Mouse (Mus musculus): ENCODE measurements around the gene Tsx. TPM values are rescaled to one million over a fixed set of nuclear protein-coding genes. Genes with fewer than 3 reads are reported as not detected.
A peak's percentile ranks its signal among the peaks of the same experiment; 100 is the strongest.
"Not testable (repeated sequence)": the region's sequence is repeated elsewhere in the genome, so short reads cannot be mapped to it uniquely, and the experiment has no call there.

The Tsx gene
- polyA plus RNA-seq, 1 experiment from 2014 or later, result 0.51 TPM

DNA sequence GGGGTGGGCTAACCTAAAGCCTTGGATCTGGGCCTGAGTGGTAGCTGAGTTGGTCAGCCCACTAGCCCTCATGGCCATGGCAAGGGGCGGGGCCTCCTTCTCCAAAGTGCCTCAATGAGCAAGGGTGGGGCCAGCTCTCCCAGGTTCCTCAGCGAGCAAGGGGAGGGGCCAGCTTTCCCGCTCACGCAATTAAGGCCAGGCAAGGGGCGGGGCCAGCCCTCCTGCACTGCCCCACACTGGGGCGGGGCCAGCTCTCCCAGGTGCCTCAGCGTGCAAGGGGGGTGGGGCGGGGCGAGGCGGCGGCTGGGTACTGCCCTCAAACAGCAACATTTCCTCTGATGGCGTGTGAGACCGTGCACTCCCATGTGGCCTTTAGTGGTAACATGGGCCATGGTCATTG, 9.2 kb upstream of the Tsx start:
- H3K36me3 ChIP-seq (ENCODE audit: control insufficient read depth, insufficient read depth, low read length), result no peaks in the 10 kb centered on the region
- ATAC-seq (ENCODE audit: low FRiP score), result no peak
- no peak overlapping the region for H3K9ac ChIP-seq (ENCODE audit: low read depth, low read length)
- H3K27me3 ChIP-seq (ENCODE audit: control insufficient read depth, insufficient read depth, low read length), result peaks cover 6% of the 10 kb centered on the region
- H3K4me2 ChIP-seq (replicated peaks; ENCODE audit: low read depth, low read length), result no peak overlapping the region
- WGBS, result 34% methylated on average over 11 of the region's 13 CpGs
- peak; percentile 0 for DNase-seq (ENCODE audit: low spot score)
- H3K4me1 ChIP-seq (replicated peaks; ENCODE audit: control insufficient read depth, insufficient read depth, low read length), result no peaks in the 10 kb centered on the region
- H3K27ac ChIP-seq (ENCODE audit: low read depth, low read length), result no peak overlapping the region
- no peak overlapping the region for H3K4me3 ChIP-seq (ENCODE audit: low read depth, low read length)
- H3K9me3 ChIP-seq (ENCODE audit: control insufficient read depth, low read length), result no peaks in the 10 kb centered on the region

DNA sequence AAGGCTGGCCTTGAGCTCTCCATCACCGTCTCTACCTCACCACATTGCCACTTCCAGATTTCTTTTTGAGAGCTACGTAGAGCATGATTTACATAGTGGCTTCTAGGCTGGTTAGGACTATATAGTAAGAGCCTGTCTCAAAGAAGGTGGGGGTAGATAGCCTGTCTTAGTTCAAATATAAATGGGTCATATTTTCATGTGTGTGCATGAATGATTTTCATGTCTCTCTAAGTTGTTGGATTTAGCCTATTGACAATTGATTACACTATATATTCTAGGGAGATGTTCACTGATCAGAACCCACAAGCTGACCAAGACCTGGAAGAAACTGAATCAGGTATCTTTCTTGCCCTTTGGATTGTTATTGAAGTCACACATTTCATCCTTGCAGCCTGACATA, 7.4 kb downstream of the Tsx start, which contains the start of gene Gm26992:
Gene Gm26992, plus strand, starts transcription at position 301 of the 400 bp plus-strand sequence.
- no peak within 1 kb of the TSS for H3K27ac ChIP-seq (ENCODE audit: low read depth, low read length)
- no peak for DNase-seq (ENCODE audit: low spot score)
- no peak within 1 kb of the TSS for H3K9ac ChIP-seq (ENCODE audit: low read depth, low read length)
- no peaks in the 10 kb centered on the region for H3K9me3 ChIP-seq (ENCODE audit: control insufficient read depth, low read length)
- H3K4me2 ChIP-seq (replicated peaks; ENCODE audit: low read depth, low read length), result no peak within 1 kb of the TSS
- no peak within 1 kb of the TSS for H3K4me3 ChIP-seq (ENCODE audit: low read depth, low read length)
- WGBS, result 95% methylated on average over 2 of the region's 2 CpGs
- no peaks in the 10 kb centered on the region for H3K36me3 ChIP-seq (ENCODE audit: control insufficient read depth, insufficient read depth, low read length)
- H3K27me3 ChIP-seq (ENCODE audit: control insufficient read depth, insufficient read depth, low read length), result peaks cover 20% of the 10 kb centered on the region
- ATAC-seq (ENCODE audit: low FRiP score), result no peak
- H3K4me1 ChIP-seq (replicated peaks; ENCODE audit: control insufficient read depth, insufficient read depth, low read length), result no peaks in the 10 kb centered on the region

DNA sequence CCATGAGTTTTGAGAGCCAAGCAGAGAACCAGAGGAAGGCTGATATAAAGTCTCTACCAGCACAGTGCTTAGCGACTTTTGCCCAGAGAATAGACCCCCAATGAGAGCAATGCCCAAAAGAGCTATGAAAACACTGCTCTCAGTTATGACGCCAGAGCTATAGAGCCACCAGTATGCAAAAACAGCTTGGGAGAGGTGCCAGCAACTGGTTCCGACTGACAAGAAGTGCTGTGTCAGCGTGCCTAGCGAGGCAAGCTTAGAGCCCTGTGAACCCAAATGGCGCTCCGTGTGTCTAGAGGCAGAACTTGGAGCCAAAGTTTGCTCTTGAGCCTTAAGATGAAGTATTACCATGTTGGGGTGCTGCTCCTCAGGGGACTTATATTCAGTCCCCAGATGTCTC, 13.4 kb downstream of the Tsx start:
- Histone ChIP-seq H3K4me3 (ENCODE audit: low read depth, low read length) (no peak overlapping the region), H3K9me3 (ENCODE audit: control insufficient read depth, low read length) (no peaks in the 10 kb centered on the region), H3K27me3 (ENCODE audit: control insufficient read depth, insufficient read depth, low read length) (peaks cover 9% of the 10 kb centered on the region; the same call in 1 of the 2 replicates), H3K36me3 (ENCODE audit: control insufficient read depth, insufficient read depth, low read length) (no peaks in the 10 kb centered on the region), H3K4me1 (replicated peaks; ENCODE audit: control insufficient read depth, insufficient read depth, low read length) (no peaks in the 10 kb centered on the region), H3K27ac (ENCODE audit: low read depth, low read length) (no peak overlapping the region), H3K4me2 (replicated peaks; ENCODE audit: low read depth, low read length) (no peak overlapping the region), H3K9ac (ENCODE audit: low read depth, low read length) (no peak overlapping the region)
- DNase-seq (ENCODE audit: low spot score) (no peak), ATAC-seq (ENCODE audit: low FRiP score) (no peak)
- WGBS, result 74% methylated on average over 7 of the region's 7 CpGs

DNA sequence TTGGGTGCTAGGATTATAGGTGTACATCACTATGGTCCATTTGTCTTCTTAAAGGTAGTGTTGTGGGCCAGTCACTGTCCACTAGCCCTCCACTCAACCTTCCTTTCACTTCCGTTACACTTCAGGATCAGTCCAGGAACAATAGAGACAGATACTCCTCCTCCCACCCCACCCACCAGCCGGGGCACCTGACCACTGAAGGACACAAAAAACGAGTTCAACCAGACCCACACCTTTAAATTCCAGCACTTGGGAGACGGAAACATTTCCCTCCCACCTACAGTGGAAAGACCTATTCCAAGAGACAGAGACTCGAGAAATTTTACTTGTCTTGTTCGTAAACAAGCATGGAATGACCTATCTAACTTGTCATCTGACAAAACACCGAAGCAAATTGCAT, 18.0 kb downstream of the Tsx start:
- WGBS, result 77% methylated on average over 7 of the region's 7 CpGs
- Histone ChIP-seq H3K27ac (ENCODE audit: low read depth, low read length) (no peak overlapping the region), H3K9ac (ENCODE audit: low read depth, low read length) (no peak overlapping the region), H3K27me3 (ENCODE audit: control insufficient read depth, insufficient read depth, low read length) (peaks cover 12% of the 10 kb centered on the region; the same call in 1 of the 2 replicates), H3K4me1 (replicated peaks; ENCODE audit: control insufficient read depth, insufficient read depth, low read length) (no peaks in the 10 kb centered on the region), H3K9me3 (ENCODE audit: control insufficient read depth, low read length) (no peaks in the 10 kb centered on the region), H3K4me3 (ENCODE audit: low read depth, low read length) (no peak overlapping the region), H3K4me2 (replicated peaks; ENCODE audit: low read depth, low read length) (no peak overlapping the region), H3K36me3 (ENCODE audit: control insufficient read depth, insufficient read depth, low read length) (no peaks in the 10 kb centered on the region)
- ATAC-seq (ENCODE audit: low FRiP score) (no peak), DNase-seq (ENCODE audit: low spot score) (no peak)

DNA sequence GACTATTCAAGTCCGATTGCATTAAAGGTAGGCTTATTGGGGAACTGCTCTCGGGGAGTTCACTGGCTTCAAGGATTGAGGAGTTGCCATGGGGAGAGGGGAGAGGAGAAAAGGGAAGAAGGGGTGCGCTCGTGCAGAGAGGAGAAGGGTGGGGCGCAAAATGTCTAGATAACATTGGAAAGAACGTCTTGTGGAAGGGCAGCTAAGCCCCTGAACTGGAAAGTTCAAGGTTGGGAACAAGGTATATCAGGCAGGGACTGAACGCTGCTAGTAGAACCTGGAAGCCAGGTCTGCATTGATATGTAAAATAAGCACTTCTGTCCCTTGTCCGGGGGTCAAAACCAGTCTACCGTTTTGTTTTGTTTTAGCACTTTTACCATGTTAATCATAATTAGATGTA, 23.8 kb downstream of the Tsx start:
- H3K4me3 ChIP-seq (ENCODE audit: low read depth, low read length), result no peak overlapping the region
- H3K27ac ChIP-seq (ENCODE audit: low read depth, low read length), result no peak overlapping the region
- no peak overlapping the region for H3K9ac ChIP-seq (ENCODE audit: low read depth, low read length)
- DNase-seq (ENCODE audit: low spot score) (no peak), ATAC-seq (ENCODE audit: low FRiP score) (no peak)
- no peaks in the 10 kb centered on the region for H3K4me1 ChIP-seq (replicated peaks; ENCODE audit: control insufficient read depth, insufficient read depth, low read length)
- peaks cover 26% of the 10 kb centered on the region for H3K27me3 ChIP-seq (ENCODE audit: control insufficient read depth, insufficient read depth, low read length)
- H3K4me2 ChIP-seq (replicated peaks; ENCODE audit: low read depth, low read length), result no peak overlapping the region
- H3K9me3 ChIP-seq (ENCODE audit: control insufficient read depth, low read length), result no peaks in the 10 kb centered on the region
- WGBS, result 15% methylated on average over 9 of the region's 9 CpGs
- H3K36me3 ChIP-seq (ENCODE audit: control insufficient read depth, insufficient read depth, low read length), result no peaks in the 10 kb centered on the region

DNA sequence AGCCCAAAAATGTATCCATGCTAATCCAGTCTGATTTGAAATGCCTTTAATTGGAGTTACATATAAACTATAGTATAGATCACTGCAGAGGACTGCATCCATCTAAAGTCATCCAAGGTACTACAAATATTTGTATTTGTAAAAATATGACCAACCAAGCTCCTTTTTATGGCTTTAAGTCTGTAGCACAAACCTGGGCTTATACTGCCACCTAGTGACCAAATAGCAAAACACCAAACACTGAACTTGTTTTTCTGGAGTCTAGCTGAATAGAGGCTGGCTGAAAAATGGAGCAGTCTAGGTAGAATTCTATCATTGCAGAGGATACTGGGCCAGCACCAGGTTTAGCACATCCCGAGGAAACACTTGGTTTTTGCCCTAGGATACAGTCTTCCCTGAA, 26.5 kb downstream of the Tsx start:
- DNase-seq (ENCODE audit: low spot score) (peak; percentile 62), ATAC-seq (ENCODE audit: low FRiP score) (no peak)
- no peaks in the 10 kb centered on the region for H3K9me3 ChIP-seq (ENCODE audit: control insufficient read depth, low read length)
- no peaks in the 10 kb centered on the region for H3K36me3 ChIP-seq (ENCODE audit: control insufficient read depth, insufficient read depth, low read length)
- H3K27ac ChIP-seq (ENCODE audit: low read depth, low read length), result no peak overlapping the region
- H3K9ac ChIP-seq (ENCODE audit: low read depth, low read length), result no peak overlapping the region
- peaks cover 22% of the 10 kb centered on the region for H3K27me3 ChIP-seq (ENCODE audit: control insufficient read depth, insufficient read depth, low read length)
- no peak overlapping the region for H3K4me2 ChIP-seq (replicated peaks; ENCODE audit: low read depth, low read length)
- H3K4me1 ChIP-seq (replicated peaks; ENCODE audit: control insufficient read depth, insufficient read depth, low read length), result no peaks in the 10 kb centered on the region
- H3K4me3 ChIP-seq (ENCODE audit: low read depth, low read length), result no peak overlapping the region
- 0% methylated on average over 1 of the region's 1 CpGs for WGBS

DNA sequence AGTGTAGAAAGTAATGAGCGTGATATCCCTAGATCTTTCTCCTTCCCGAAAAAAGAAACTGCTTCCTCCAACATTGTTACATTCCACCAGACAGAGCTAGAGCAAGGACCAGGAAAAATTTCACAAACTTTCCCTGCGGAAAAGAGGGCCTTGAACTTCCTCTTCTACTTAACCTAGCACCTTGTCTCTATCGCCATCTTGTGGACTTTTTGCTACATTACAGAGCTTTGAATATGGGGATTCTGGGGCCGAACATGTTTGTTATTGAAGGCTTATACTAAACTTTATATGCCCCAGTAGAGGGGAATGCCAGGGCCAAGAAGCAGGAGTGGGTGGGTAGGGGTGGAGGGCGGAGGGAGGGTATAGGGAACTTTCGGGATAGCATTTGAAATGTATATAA, 29.5 kb downstream of the Tsx start:
- H3K4me2 ChIP-seq (replicated peaks; ENCODE audit: low read depth, low read length), result no peak overlapping the region
- H3K9me3 ChIP-seq (ENCODE audit: control insufficient read depth, low read length), result no peaks in the 10 kb centered on the region
- no peak overlapping the region for H3K4me3 ChIP-seq (ENCODE audit: low read depth, low read length)
- H3K27ac ChIP-seq (ENCODE audit: low read depth, low read length), result no peak overlapping the region
- H3K9ac ChIP-seq (ENCODE audit: low read depth, low read length), result no peak overlapping the region
- ATAC-seq (ENCODE audit: low FRiP score) (no peak), DNase-seq (ENCODE audit: low spot score) (peak; percentile 63)
- 35% methylated on average over 7 of the region's 7 CpGs for WGBS
- H3K36me3 ChIP-seq (ENCODE audit: control insufficient read depth, insufficient read depth, low read length), result no peaks in the 10 kb centered on the region
- H3K27me3 ChIP-seq (ENCODE audit: control insufficient read depth, insufficient read depth, low read length), result peaks cover 26% of the 10 kb centered on the region
- no peaks in the 10 kb centered on the region for H3K4me1 ChIP-seq (replicated peaks; ENCODE audit: control insufficient read depth, insufficient read depth, low read length)

DNA sequence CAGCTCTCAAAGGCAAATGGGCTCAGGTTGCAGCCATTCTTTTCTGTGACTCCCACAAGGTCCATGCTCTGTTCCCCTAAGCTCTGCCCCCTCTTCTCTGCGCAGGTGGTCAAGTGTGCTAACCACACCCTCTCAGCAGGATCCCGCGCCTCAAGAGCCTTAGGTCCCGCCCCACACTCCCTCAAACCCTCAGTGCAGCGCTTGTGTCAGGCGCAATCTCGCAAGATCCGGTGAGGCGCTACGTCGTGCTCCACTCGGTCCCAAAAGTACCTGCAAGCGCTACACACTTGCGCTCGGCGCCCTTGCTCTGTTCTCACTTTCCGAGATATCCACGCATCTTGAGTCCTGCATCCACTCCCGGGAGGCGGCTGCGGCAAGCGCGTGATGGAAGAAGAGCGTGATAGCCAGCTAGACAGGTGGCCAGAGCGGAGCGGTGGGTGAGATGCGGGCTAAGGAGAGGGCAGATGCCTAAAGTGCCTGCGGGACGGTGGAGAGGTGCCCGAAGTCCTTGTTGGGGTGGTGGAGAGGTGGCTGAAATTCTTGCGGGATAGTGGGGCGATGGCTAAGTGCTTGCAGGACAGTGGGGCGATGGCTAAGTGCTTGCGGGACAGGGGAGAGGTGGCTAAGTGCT, 33.4 kb downstream of the Tsx start:
- Histone ChIP-seq H3K27me3 (ENCODE audit: control insufficient read depth, insufficient read depth, low read length) (peaks cover 18% of the 10 kb centered on the region), H3K36me3 (ENCODE audit: control insufficient read depth, insufficient read depth, low read length) (no peaks in the 10 kb centered on the region), H3K4me2 (replicated peaks; ENCODE audit: low read depth, low read length) (peak overlapping the region; percentile 54), H3K4me3 (ENCODE audit: low read depth, low read length) (peak overlapping the region; percentile 22), H3K9me3 (ENCODE audit: control insufficient read depth, low read length) (no peaks in the 10 kb centered on the region), H3K27ac (ENCODE audit: low read depth, low read length) (no peak overlapping the region), H3K4me1 (replicated peaks; ENCODE audit: control insufficient read depth, insufficient read depth, low read length) (no peaks in the 10 kb centered on the region), H3K9ac (ENCODE audit: low read depth, low read length) (0 out of 2 replicates have a peak overlapping the region, but pooled peaks have one; percentile 15)
- ATAC-seq (ENCODE audit: low FRiP score), result no peak
- WGBS, result 7% methylated on average over 34 of the region's 34 CpGs
- peak; percentile 19 for DNase-seq (ENCODE audit: low spot score)

DNA sequence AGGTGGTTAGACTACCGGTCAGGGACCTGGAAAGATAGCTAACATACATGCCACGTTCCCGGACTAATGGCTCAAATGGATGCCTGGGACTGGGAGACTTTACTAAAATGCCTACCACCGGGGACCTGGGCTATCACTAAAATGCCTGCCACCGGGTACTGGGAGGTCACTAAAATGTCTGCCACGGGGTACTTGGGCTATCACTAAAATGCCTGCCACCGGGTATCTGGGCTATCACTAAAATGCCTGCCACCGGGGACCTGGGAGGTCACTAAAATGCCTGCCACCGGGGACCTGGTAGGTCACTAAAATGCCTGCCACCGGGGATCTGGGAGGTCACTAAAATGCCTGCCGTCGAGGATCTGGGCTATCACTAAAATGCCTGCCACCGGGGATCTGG, 34.2 kb downstream of the Tsx start:
- H3K4me3 ChIP-seq (ENCODE audit: low read depth, low read length); H3K4me1 ChIP-seq (replicated peaks; ENCODE audit: control insufficient read depth, insufficient read depth, low read length); H3K36me3 ChIP-seq (ENCODE audit: control insufficient read depth, insufficient read depth, low read length); ATAC-seq (ENCODE audit: low FRiP score); DNase-seq (ENCODE audit: low spot score); H3K4me2 ChIP-seq (replicated peaks; ENCODE audit: low read depth, low read length); H3K27ac ChIP-seq (ENCODE audit: low read depth, low read length); H3K9ac ChIP-seq (ENCODE audit: low read depth, low read length); H3K9me3 ChIP-seq (ENCODE audit: control insufficient read depth, low read length): not testable (repeated sequence)
- 47% methylated on average over 10 of the region's 13 CpGs for WGBS
- H3K27me3 ChIP-seq (ENCODE audit: control insufficient read depth, insufficient read depth, low read length), result peaks cover 18% of the 10 kb centered on the region
